Mouse (Mus musculus) stomach, embryonic 14.5 days (tissue): ENCODE data around the gene Gap43. TPM values are rescaled to one million over a fixed set of nuclear protein-coding genes. Genes with fewer than 3 reads are reported as not detected.
"Not testable (repeated sequence)": the region's sequence is repeated elsewhere in the genome, so short reads cannot be mapped to it uniquely, and the experiment has no call there.

Source experiments
- ATAC-seq: fragments of 200-750 bp; cut with Nextera tagmentation; 2 replicates; pipeline ENCODE4 v1.8.0; 2017; ENCODE audit warnings: low read depth, moderate TSS enrichment; ENCODE audit not compliant: insufficient number of reproducible peaks, insufficient read depth, low FRiP score
- H3K27ac ChIP-seq: fragments of 300-500 bp; sonication (generic); 2 replicates; pipeline ENCODE4 v1.5.1; 2014; ENCODE audit warnings: mild to moderate bottlenecking, low read length, moderate library complexity, mixed read lengths
- H3K27me3 ChIP-seq: fragments of 300-500 bp; sonication (generic); 2 replicates; pipeline ENCODE4 v1.6.1; 2014; ENCODE audit warnings: low read length, control low read depth, mixed read lengths; ENCODE audit not compliant: control insufficient read depth, insufficient read depth
- H3K36me3 ChIP-seq: fragments of 300-500 bp; sonication (generic); 2 replicates; pipeline ENCODE4 v1.6.1; 2014; ENCODE audit warnings: mild to moderate bottlenecking, control low read depth, low read length, moderate library complexity, mixed read lengths; ENCODE audit not compliant: control insufficient read depth, insufficient read depth
- H3K4me1 ChIP-seq: fragments of 300-500 bp; sonication (generic); 2 replicates; pipeline ENCODE4 v1.6.1; 2014; ENCODE audit warnings: low read length, control low read depth, mixed read lengths; ENCODE audit not compliant: control insufficient read depth, insufficient read depth
- H3K4me2 ChIP-seq: fragments of 300-500 bp; sonication (generic); replicated peaks from 2 replicates; pipeline ENCODE4 v1.6.1; 2014; ENCODE audit warnings: low read depth, low read length, control low read depth
- H3K4me3 ChIP-seq: fragments of 300-500 bp; sonication (generic); 2 replicates; pipeline ENCODE4 v1.5.1; 2014; ENCODE audit warnings: low read depth, low read length, control low read depth
- H3K9ac ChIP-seq: fragments of 300-500 bp; sonication (generic); replicated peaks from 2 replicates; pipeline ENCODE4 v1.6.1; 2014; ENCODE audit warnings: low read depth, mild to moderate bottlenecking, control low read depth, low read length, moderate library complexity, mixed read lengths
- H3K9me3 ChIP-seq: fragments of 300-500 bp; sonication (generic); 2 replicates; pipeline ENCODE4 v1.6.1; 2016; ENCODE audit warnings: low read depth, low read length, control low read depth; ENCODE audit not compliant: control insufficient read depth
- WGBS: fragments of 180-500 bp; shearing (Covaris S2); extraction: QIAGEN DNeasy Blood & Tissue Kit; methylation state at CpG from one replicate; pipeline ENCODE4 v1.1.7; 2014; 5-methylcytosine and 5-hydroxymethylcytosine counted together
- microRNA-seq: library from miRNA; unstranded; fragments of <30 nt; microRNA quantifications from one replicate; pipeline ENCODE4, GENCODE M21; 2016
- polyA plus RNA-seq: library from polyadenylated mRNA; unstranded; fragments of >200 nt; fragmentation: Nextera tagmentation; extraction: Ambion mirVana; gene quantifications from 2 replicates; pipeline ENCODE4 v1.2.1, GENCODE M21; 2014

Gene Gap43
- polyA plus RNA-seq, 1 experiment from 2014 or later, result 97.8 TPM

DNA sequence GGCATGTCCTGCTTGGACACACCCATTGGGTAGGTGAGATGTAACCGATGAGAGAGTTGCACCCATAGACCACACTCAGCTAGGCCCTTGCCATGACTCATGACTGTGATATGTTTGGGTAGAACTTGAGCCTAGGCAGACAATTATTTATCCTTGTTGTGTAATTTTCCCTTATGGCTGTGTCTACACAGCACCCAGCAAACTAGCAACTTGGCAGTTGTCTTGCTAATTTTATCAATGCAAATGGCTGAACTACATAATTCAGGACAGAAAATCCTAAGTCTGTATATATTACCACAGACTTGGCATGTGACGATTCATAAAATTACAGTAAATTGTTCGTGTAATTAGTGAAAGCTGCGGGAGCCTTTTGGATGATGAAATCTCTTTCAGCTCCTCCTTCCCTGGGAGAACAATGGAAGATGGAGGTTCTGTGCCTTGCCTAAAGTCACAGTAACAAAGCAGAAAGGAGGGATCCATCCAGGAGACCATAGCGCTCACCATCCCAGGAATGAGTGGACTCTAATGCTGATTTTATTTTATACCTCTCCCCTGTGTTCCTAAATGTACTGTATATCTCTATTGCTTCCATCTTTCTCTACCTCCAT, 77.4 kb downstream of the Gap43 start:
- no peaks in the 10 kb centered on the region for H3K27me3 ChIP-seq
- H3K4me3 ChIP-seq, result no peak overlapping the region
- no peak overlapping the region for H3K9ac ChIP-seq
- H3K4me1 ChIP-seq, result no peaks in the 10 kb centered on the region
- no peaks in the 10 kb centered on the region for H3K9me3 ChIP-seq
- H3K27ac ChIP-seq, result no peak overlapping the region
- no peak for ATAC-seq
- 94% methylated on average over 5 of the region's 5 CpGs for WGBS
- H3K4me2 ChIP-seq, result no peak overlapping the region
- H3K36me3 ChIP-seq, result no peaks in the 10 kb centered on the region

GRCm38 (mm10) chr16:42255693-42256092, 84.8 kb downstream of the Gap43 start:
- Histone ChIP-seq H3K4me3 (no peak overlapping the region), H3K9me3 (no peaks in the 10 kb centered on the region), H3K4me2 (no peak overlapping the region), H3K27me3 (no peaks in the 10 kb centered on the region), H3K9ac (no peak overlapping the region), H3K4me1 (no peaks in the 10 kb centered on the region), H3K36me3 (no peaks in the 10 kb centered on the region), H3K27ac (no peak overlapping the region)
- 71% methylated on average over 11 of the region's 11 CpGs for WGBS
- ATAC-seq, result peak; percentile 33; the same call in 1 of the 2 replicates

- Histone ChIP-seq H3K4me3 (no peak overlapping the region), H3K4me2 (no peak overlapping the region), H3K9me3 (no peaks in the 10 kb centered on the region), H3K36me3 (no peaks in the 10 kb centered on the region), H3K4me1 (no peaks in the 10 kb centered on the region), H3K27me3 (no peaks in the 10 kb centered on the region), H3K9ac (no peak overlapping the region), H3K27ac (no peak overlapping the region)
- ATAC-seq, result no peak
- 80% methylated on average over 3 of the region's 3 CpGs for WGBS
Measured at GRCm38 (mm10) chr16:42255222-42255621, 85.2 kb downstream of the Gap43 start.

DNA sequence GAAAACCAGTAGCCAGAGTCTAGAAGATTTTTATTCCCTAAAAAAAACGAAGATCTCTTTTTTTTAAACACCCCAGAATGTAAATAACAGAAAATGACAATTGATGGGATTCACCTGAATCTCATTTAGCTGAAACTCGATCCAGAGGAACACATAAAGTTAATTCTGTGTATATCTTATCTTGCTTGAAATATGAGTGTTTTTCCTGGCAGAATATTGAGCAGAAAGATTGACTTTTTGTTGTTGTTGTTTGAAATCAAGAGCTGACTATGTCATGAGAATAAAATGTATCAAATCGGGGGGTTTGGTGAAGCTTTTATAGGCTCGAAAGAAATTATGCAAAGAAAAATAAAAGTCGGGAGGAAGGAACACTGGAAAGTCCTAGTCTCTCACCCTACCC, 88.2 kb downstream of the Gap43 start:
- Histone ChIP-seq H3K4me2 (no peak overlapping the region), H3K36me3 (no peaks in the 10 kb centered on the region), H3K9me3 (no peaks in the 10 kb centered on the region), H3K27ac (no peak overlapping the region), H3K9ac (no peak overlapping the region), H3K27me3 (no peaks in the 10 kb centered on the region), H3K4me1 (no peaks in the 10 kb centered on the region), H3K4me3 (no peak overlapping the region)
- ATAC-seq, result no peak
- WGBS, result 62% methylated on average over 5 of the region's 5 CpGs

DNA sequence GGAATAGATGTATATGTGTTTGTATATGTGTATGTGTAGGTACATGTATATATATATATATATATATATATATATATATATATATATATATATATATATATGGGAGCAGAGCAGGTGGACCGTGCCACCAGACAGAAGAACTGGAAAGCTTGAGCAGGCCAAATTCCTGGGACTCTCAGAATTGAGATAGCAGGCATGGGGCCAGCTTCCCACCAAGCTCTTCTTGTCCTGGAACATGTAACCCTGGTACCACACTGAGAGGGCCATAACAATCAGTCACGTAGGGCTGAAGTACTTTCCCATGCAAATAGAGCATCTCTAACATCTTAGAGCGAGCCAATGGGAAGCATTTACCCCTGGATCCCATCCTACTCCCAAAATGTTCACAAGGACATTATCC, 96.3 kb downstream of the Gap43 start:
- not testable (repeated sequence) for H3K4me1 ChIP-seq, H3K4me2 ChIP-seq, H3K36me3 ChIP-seq, H3K4me3 ChIP-seq, H3K9me3 ChIP-seq, H3K27ac ChIP-seq, H3K27me3 ChIP-seq, ATAC-seq, H3K9ac ChIP-seq
- 74% methylated on average over 3 of the region's 3 CpGs for WGBS

DNA sequence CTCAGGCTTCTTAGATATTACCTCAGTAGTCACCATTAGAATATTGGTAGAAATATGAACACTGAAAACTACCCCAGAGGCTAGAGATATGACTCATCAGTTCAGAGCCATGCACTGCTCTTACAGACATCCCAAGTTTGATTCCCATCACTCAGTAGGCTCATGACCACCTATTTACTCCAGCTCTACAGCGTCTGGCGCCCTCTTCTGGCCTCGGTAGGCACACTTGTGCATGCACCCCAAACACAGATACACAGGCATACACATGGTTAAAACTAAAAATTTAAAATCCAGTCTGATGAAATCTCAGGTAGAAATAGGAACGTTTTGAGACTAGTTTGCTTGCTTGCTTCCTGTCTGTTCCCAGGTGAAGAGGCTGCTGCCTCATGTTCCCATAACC, 109.1 kb downstream of the Gap43 start:
- Histone ChIP-seq H3K27me3 (no peaks in the 10 kb centered on the region), H3K27ac (no peak overlapping the region), H3K4me1 (no peaks in the 10 kb centered on the region), H3K9ac (no peak overlapping the region), H3K36me3 (no peaks in the 10 kb centered on the region), H3K4me3 (no peak overlapping the region), H3K9me3 (no peaks in the 10 kb centered on the region), H3K4me2 (no peak overlapping the region)
- 68% methylated on average over 4 of the region's 4 CpGs for WGBS
- no peak for ATAC-seq

Small RNA genes within 50 kb of the gene (microRNA-seq; reads per million reads assigned to microRNA genes)
- gene Mir6540, result 21.6 reads per million, percentile 27 among the genes with 10 or more reads in this experiment
